Mouse (Mus musculus) limb, embryonic 15.5 days (tissue): ENCODE results near the gene Gm11009. TPM values are rescaled to one million over a fixed set of nuclear protein-coding genes. Genes with fewer than 3 reads are reported as not detected.
"Not testable (repeated sequence)": the region's sequence is repeated elsewhere in the genome, so short reads cannot be mapped to it uniquely, and the experiment has no call there.

Experiments used
- ATAC-seq: fragments of 200-750 bp; cut with Nextera tagmentation; 2 replicates; pipeline ENCODE4 v1.8.0; 2017; ENCODE audit warnings: low read depth, moderate TSS enrichment; ENCODE audit not compliant: insufficient number of reproducible peaks, low FRiP score, low TSS enrichment
- H3K27ac ChIP-seq: fragments of 300-500 bp; sonication (generic); 2 replicates; pipeline ENCODE4 v1.5.1; 2015; ENCODE audit warnings: moderate library complexity, mild to moderate bottlenecking, inconsistent platforms
- H3K27me3 ChIP-seq: fragments of 300-500 bp; sonication (generic); 2 replicates; pipeline ENCODE4 v1.6.1; 2015; ENCODE audit warnings: inconsistent platforms
- H3K36me3 ChIP-seq: fragments of 300-500 bp; sonication (generic); 2 replicates; pipeline ENCODE4 v1.6.1; 2015; ENCODE audit warnings: inconsistent platforms
- H3K4me1 ChIP-seq: fragments of 300-500 bp; sonication (generic); 2 replicates; pipeline ENCODE4 v1.6.1; 2015; ENCODE audit warnings: inconsistent platforms
- H3K4me2 ChIP-seq: fragments of 300-500 bp; sonication (generic); 2 replicates; pipeline ENCODE4 v1.6.1; 2015; ENCODE audit warnings: mild to moderate bottlenecking, inconsistent platforms
- H3K4me3 ChIP-seq: fragments of 300-500 bp; sonication (generic); 2 replicates; pipeline ENCODE4 v1.5.1; 2015; ENCODE audit warnings: mild to moderate bottlenecking, inconsistent platforms
- H3K9ac ChIP-seq: fragments of 300-500 bp; sonication (generic); 2 replicates; pipeline ENCODE4 v1.6.1; 2015; ENCODE audit warnings: inconsistent platforms
- H3K9me3 ChIP-seq: fragments of 300-500 bp; sonication (generic); 2 replicates; pipeline ENCODE4 v1.6.1; 2016; ENCODE audit warnings: inconsistent platforms
- WGBS: fragments of 180-500 bp; shearing (Covaris S2); methylation state at CpG from one replicate; pipeline ENCODE4 v1.1.7; 2015; 5-methylcytosine and 5-hydroxymethylcytosine counted together
- polyA plus RNA-seq: library from polyadenylated mRNA; unstranded; fragments of >200 nt; fragmentation: Nextera tagmentation; extraction: Ambion mirVana; gene quantifications from 2 replicates; pipeline ENCODE4 v1.2.1, GENCODE M21; 2015

The Gm11009 gene
- not detected in 2 replicates for polyA plus RNA-seq

GRCm38 (mm10) chr2:176319394-176319793 is at the start of gene Gm11009:
TSS of gene Gm11009 (minus strand) at chr2:176319494.
- not testable (repeated sequence) for H3K4me2 ChIP-seq, ATAC-seq, H3K27me3 ChIP-seq, H3K4me3 ChIP-seq, H3K36me3 ChIP-seq, H3K27ac ChIP-seq, H3K4me1 ChIP-seq, H3K9me3 ChIP-seq, H3K9ac ChIP-seq
- no CpG with 5 or more reads among the region's 2 CpGs for WGBS

Other genes starting within 250 kb of the Gm11009 start
- 1.3 and 1.4 TPM in 2 replicates for gene Gm2004, start 169.7 kb downstream of the Gm11009 start, polyA plus RNA-seq
- gene 2210418O10Rik, start 92.9 kb downstream of the Gm11009 start, polyA plus RNA-seq = 5.6 and 8.7 TPM in 2 replicates
- 12.2 and 13.7 TPM in 2 replicates for gene Gm14435, start 104.1 kb upstream of the Gm11009 start, polyA plus RNA-seq
- 1.9 and 8.7 TPM in 2 replicates for gene Gm14434, start 167.3 kb upstream of the Gm11009 start, polyA plus RNA-seq
- not detected in 2 replicates for gene Zfp967, start 201.6 kb upstream of the Gm11009 start, polyA plus RNA-seq